Mouse (Mus musculus) lung, postnatal 0 days (tissue): Measurements from ENCODE around the gene Taok2.

Experiments used
- CTCF ChIP-seq: IDR thresholded peaks from 2 replicates; pipeline ENCODE4 v1.5.1; 2016; ENCODE audit warnings: antibody characterized with exemption, mild to moderate bottlenecking
- EP300 ChIP-seq: IDR thresholded peaks from 2 replicates; pipeline ENCODE4 v1.6.1; 2016; ENCODE audit warnings: antibody characterized with exemption, mild to moderate bottlenecking, control low read depth

- no peak for TF ChIP-seq CTCF
- no peak for TF ChIP-seq EP300
These were observed 14.6 kb downstream of the Taok2 start for GRCm38 (mm10) chr7:126869780-126870519.
